Mouse (Mus musculus) midbrain, embryonic 15.5 days (tissue): ENCODE data around the gene Olfr1126. TPM values are rescaled to one million over a fixed set of nuclear protein-coding genes. Genes with fewer than 3 reads are reported as not detected.
"Not testable (repeated sequence)": the region's sequence is repeated elsewhere in the genome, so short reads cannot be mapped to it uniquely, and the experiment has no call there.

ENCODE experiments used
- ATAC-seq: fragments of 200-750 bp; cut with Nextera tagmentation; replicated peaks from 2 replicates; pipeline ENCODE4 v1.8.0; 2017; ENCODE audit warnings: moderate TSS enrichment
- H3K27ac ChIP-seq: fragments of 300-500 bp; sonication (generic); 2 replicates; pipeline ENCODE4 v1.5.1; 2015; ENCODE audit warnings: mild to moderate bottlenecking, inconsistent platforms
- H3K27me3 ChIP-seq: fragments of 300-500 bp; sonication (generic); replicated peaks from 2 replicates; pipeline ENCODE4 v1.6.1; 2015; ENCODE audit warnings: inconsistent platforms
- H3K36me3 ChIP-seq: fragments of 300-500 bp; sonication (generic); replicated peaks from 2 replicates; pipeline ENCODE4 v1.6.1; 2015; ENCODE audit warnings: inconsistent platforms
- H3K4me1 ChIP-seq: fragments of 300-500 bp; sonication (generic); 2 replicates; pipeline ENCODE4 v1.6.1; 2015; ENCODE audit warnings: inconsistent platforms
- H3K4me2 ChIP-seq: fragments of 300-500 bp; sonication (generic); 2 replicates; pipeline ENCODE4 v1.6.1; 2015; ENCODE audit warnings: inconsistent platforms, mild to moderate bottlenecking, moderate library complexity
- H3K4me3 ChIP-seq: fragments of 300-500 bp; sonication (generic); 2 replicates; pipeline ENCODE4 v1.5.1; 2015; ENCODE audit warnings: mild to moderate bottlenecking, inconsistent platforms
- H3K9ac ChIP-seq: fragments of 300-500 bp; sonication (generic); 2 replicates; pipeline ENCODE4 v1.6.1; 2015; ENCODE audit warnings: mild to moderate bottlenecking, inconsistent platforms
- H3K9me3 ChIP-seq: fragments of 300-500 bp; sonication (generic); 2 replicates; pipeline ENCODE4 v1.6.1; 2016; ENCODE audit warnings: inconsistent platforms
- WGBS: fragments of 180-500 bp; shearing (Covaris S2); methylation state at CpG from one replicate; pipeline ENCODE4 v1.1.7; 2015; ENCODE audit warnings: mixed read lengths; 5-methylcytosine and 5-hydroxymethylcytosine counted together
- polyA plus RNA-seq: library from polyadenylated mRNA; unstranded; fragments of >200 nt; fragmentation: Nextera tagmentation; extraction: Ambion mirVana; gene quantifications from 2 replicates; pipeline ENCODE4 v1.2.1, GENCODE M21; 2015

Olfr1126 gene
- not detected in 2 replicates for polyA plus RNA-seq

DNA sequence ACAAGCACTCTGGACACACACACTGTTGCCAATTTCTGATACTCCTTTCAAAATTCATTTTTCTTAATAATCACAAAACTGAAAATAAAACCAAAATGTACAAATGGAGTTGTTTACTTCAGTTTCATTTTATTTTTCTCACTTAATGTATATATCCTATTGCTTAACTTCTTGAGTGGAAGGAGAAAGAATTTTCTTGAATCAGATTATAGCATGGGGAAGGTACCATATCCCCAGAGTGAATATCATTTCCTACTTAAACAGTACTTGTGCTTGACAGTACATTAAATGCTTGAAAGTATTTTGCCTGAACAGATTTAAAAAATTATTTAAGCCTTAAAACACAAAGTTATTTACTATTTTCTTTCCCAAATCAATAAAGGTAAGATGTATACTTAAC is at the start of gene Olfr1126:
Gene Olfr1126, plus strand, starts transcription at position 301 of the 400 bp plus-strand sequence.
- ATAC-seq = no peak
- no peak within 1 kb of the TSS for H3K27ac ChIP-seq
- H3K9ac ChIP-seq = no peak within 1 kb of the TSS

DNA sequence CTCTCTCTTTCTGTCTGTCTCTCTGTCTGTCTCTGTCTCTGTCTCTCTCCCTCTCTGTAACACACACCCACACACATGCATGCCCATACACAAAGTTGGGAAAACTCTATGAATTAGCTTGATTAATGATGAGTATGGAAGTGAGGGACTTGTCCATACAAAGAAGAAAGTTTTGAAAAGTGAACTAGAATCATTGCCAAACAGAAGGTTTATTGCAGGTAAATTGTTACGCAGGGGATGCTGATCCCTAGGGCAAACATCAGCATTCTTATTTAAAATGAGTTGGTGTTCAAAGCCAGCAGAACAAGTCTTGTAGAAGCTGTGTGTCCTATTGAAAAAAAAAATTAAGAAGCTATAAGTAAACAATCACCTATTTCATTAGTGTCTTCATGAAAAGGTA is 37.4 kb upstream of the Olfr1126 start, which contains the start of gene Olfr1123:
Gene Olfr1123, plus strand, starts transcription at position 301 of the 400 bp plus-strand sequence.
- no peaks in the 10 kb centered on the region for H3K4me1 ChIP-seq
- no peak within 1 kb of the TSS for H3K9ac ChIP-seq
- H3K4me3 ChIP-seq = no peak within 1 kb of the TSS
- no peak for ATAC-seq
- no peaks in the 10 kb centered on the region for H3K9me3 ChIP-seq
- H3K36me3 ChIP-seq = no peaks in the 10 kb centered on the region
- no peaks in the 10 kb centered on the region for H3K27me3 ChIP-seq
- H3K27ac ChIP-seq = no peak within 1 kb of the TSS
- 94% methylated on average over 1 of the region's 1 CpGs for WGBS
- no peak within 1 kb of the TSS for H3K4me2 ChIP-seq

More for the DNA sequence above, at the start of gene Olfr1126:
- no peaks in the 10 kb centered on the region for H3K36me3 ChIP-seq
- no peak within 1 kb of the TSS for H3K4me3 ChIP-seq
- no peaks in the 10 kb centered on the region for H3K27me3 ChIP-seq
- H3K4me1 ChIP-seq = no peaks in the 10 kb centered on the region
- no peaks in the 10 kb centered on the region for H3K9me3 ChIP-seq
- no peak within 1 kb of the TSS for H3K4me2 ChIP-seq

DNA sequence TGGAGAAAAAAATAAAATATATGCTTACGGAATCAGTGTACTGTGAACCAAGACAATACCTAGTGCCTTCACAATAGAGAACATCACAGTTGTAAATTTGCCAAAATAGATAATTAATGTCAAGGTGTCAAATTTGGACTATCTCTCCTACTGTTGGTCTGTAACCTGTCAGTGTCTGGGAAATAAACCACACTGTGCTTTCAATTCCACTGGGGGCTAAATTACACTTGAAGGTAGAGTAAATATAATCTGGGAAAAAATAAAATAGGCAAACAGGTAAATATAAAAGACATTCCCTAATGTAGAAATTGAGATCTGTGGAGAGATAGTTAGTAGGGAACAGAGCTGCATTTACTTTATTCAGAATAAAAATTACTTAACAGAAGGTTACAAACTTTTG is 23.8 kb upstream of the Olfr1126 start, which contains the start of gene Olfr1124:
Gene Olfr1124, plus strand, starts transcription at position 301 of the 400 bp plus-strand sequence.
- no peak within 1 kb of the TSS for H3K4me2 ChIP-seq
- no peak for ATAC-seq
- H3K36me3 ChIP-seq = no peaks in the 10 kb centered on the region
- 89% methylated on average over 1 of the region's 1 CpGs for WGBS
- no peaks in the 10 kb centered on the region for H3K9me3 ChIP-seq
- no peak within 1 kb of the TSS for H3K9ac ChIP-seq
- no peak within 1 kb of the TSS for H3K4me3 ChIP-seq
- no peaks in the 10 kb centered on the region for H3K27me3 ChIP-seq
- no peaks in the 10 kb centered on the region for H3K4me1 ChIP-seq
- no peak within 1 kb of the TSS for H3K27ac ChIP-seq

DNA sequence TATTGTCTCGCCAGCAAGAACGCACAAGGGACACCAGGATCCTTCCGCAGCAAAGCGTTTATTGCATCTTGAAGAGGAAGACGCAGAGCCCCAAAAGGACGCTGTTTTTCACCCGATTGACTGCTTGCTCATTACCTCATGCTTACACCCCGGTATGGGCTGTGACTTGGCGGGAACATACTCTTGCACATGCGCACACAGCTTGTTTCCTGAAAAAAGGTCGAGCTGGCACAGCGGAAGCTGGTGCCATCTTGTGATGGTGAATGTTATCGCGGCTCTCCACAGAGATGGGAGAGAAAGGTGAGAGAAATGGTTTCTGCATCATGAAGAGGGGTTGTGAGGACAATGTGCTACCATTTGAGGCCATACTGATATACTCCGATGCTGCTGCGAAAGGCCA is 16.0 kb upstream of the Olfr1126 start:
- Histone ChIP-seq H3K4me1 (no peaks in the 10 kb centered on the region), H3K27ac (no peak overlapping the region), H3K36me3 (no peaks in the 10 kb centered on the region), H3K4me2 (no peak overlapping the region), H3K27me3 (no peaks in the 10 kb centered on the region), H3K9me3 (no peaks in the 10 kb centered on the region), H3K4me3 (no peak overlapping the region), H3K9ac (no peak overlapping the region)
- 91% methylated on average over 16 of the region's 16 CpGs for WGBS
- no peak for ATAC-seq

DNA sequence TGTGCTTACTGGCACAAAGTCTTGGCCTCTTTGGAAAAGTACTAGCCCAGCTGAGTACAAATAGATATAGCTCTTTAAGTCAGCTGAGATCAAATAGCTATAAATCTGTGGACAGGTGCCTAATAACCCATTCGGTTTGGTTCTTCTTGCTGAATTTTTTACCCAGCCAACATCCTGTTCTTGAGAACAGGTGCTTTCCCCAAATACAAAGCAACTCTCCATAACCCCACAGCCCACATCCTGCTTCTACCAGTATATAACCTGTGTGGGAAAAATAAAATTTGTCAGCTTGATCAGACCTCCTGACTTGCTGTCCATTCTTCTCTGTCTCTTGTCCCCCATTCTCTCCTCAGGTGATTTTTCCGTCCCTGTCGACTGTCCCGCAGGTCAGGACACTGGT is 8.0 kb downstream of the Olfr1126 start:
- H3K9ac ChIP-seq = no peak overlapping the region

DNA sequence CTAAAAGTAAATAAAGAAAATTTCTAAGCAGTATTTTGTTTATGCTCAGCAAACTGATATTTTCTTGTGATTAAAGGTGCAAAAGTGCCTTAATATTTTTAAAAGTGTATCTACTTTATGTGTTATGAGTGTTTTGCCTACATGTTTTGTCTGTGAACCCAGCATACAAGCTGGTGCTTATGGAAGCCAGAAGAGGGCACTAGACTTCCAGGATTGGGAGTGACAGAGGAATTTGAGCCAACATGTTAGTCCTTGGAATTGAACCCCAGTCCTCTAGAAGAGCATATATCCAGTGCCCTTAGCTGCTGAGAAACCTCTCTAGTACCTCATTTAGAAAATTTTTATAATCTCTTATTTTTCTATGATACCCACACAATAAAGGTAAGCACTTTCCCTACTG is 26.4 kb downstream of the Olfr1126 start:
- Histone ChIP-seq H3K9me3 (no peaks in the 10 kb centered on the region), H3K27ac (no peak overlapping the region), H3K36me3 (no peaks in the 10 kb centered on the region), H3K4me2 (no peak overlapping the region), H3K27me3 (no peaks in the 10 kb centered on the region), H3K4me1 (no peaks in the 10 kb centered on the region), H3K4me3 (no peak overlapping the region), H3K9ac (no peak overlapping the region)
- ATAC-seq = no peak

More for the DNA sequence above, 8.0 kb downstream of the Olfr1126 start:
- H3K4me1 ChIP-seq = no peaks in the 10 kb centered on the region
- no peaks in the 10 kb centered on the region for H3K36me3 ChIP-seq
- H3K4me3 ChIP-seq = no peak overlapping the region
- no peaks in the 10 kb centered on the region for H3K9me3 ChIP-seq
- H3K4me2 ChIP-seq = no peak overlapping the region
- H3K27me3 ChIP-seq = no peaks in the 10 kb centered on the region
- 87% methylated on average over 4 of the region's 4 CpGs for WGBS
- ATAC-seq = no peak
- no peak overlapping the region for H3K27ac ChIP-seq

DNA sequence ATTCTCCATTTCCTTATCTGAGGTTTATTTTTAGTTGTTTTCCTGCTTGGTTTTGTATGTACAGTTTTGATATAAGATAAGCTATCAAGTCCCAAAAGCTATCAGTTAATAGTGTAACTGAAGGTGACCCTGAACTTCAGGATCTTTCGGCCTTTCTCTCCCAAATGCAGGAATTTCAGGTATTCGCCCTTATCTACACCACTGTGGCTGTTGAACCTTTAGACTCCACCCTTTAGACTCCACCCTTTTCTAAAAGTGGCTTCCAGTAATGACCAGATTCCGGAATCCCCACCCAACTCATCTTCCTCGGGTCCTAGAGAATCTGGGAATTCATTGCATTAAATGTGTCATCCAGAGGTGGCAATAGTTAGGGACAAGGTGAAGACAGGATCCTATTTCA is 27.4 kb downstream of the Olfr1126 start:
- Histone ChIP-seq H3K4me3 (no peak overlapping the region), H3K9me3 (no peaks in the 10 kb centered on the region), H3K27ac (no peak overlapping the region), H3K36me3 (no peaks in the 10 kb centered on the region), H3K4me2 (no peak overlapping the region), H3K4me1 (no peaks in the 10 kb centered on the region), H3K27me3 (no peaks in the 10 kb centered on the region), H3K9ac (no peak overlapping the region)
- ATAC-seq = no peak
- WGBS = 85% methylated on average over 4 of the region's 4 CpGs

DNA sequence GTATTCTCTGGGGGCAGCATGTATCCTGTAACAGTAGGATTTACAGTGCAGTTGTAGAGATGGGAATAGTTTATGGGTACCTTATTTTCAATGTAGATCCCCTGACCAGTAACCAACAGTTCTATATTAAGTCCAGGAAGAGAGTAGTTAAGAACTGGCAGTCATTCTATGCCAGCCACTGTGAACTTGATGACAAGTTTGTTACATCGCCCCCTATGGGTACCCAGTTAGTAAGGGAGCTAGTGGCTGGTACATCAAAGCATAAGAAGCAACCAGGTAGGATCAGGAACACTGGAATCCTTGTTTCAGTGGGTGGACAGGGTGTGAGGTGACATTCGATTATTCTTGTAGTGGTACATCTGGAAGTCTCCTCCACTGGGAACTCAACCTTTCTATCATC is 28.5 kb downstream of the Olfr1126 start:
- Histone ChIP-seq H3K27me3 (no peaks in the 10 kb centered on the region), H3K4me1 (no peaks in the 10 kb centered on the region), H3K4me3 (no peak overlapping the region), H3K9ac (no peak overlapping the region), H3K4me2 (no peak overlapping the region), H3K27ac (no peak overlapping the region), H3K9me3 (no peaks in the 10 kb centered on the region), H3K36me3 (no peaks in the 10 kb centered on the region)
- ATAC-seq = no peak
- 67% methylated on average over 2 of the region's 2 CpGs for WGBS

DNA sequence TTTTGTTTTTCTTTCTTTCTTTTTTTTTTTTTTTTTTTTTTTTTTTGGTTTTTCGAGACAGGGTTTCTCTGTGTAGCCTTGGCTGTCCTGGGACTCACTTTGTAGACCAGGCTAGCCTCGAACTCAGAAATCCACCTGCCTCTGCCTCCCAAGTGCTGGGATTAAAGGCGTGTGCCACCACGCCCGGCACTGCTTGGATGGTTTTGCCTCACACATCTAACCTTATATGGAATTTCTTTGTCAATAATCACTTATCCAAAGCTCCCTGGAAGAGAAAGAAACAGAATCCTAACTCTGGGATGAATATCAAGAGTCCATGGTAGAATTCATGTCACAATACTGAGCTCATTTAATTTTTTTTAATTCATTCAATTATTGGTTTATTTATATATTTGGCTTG is 43.2 kb downstream of the Olfr1126 start, which contains the start of gene Pramel7:
Gene Pramel7, minus strand, starts transcription at position 101 of the 400 bp plus-strand sequence.
- H3K4me1 ChIP-seq, H3K4me2 ChIP-seq, H3K9ac ChIP-seq, H3K9me3 ChIP-seq, ATAC-seq, H3K36me3 ChIP-seq, H3K27me3 ChIP-seq, H3K27ac ChIP-seq, H3K4me3 ChIP-seq: not testable (repeated sequence)
- 81% methylated on average over 4 of the region's 5 CpGs for WGBS

DNA sequence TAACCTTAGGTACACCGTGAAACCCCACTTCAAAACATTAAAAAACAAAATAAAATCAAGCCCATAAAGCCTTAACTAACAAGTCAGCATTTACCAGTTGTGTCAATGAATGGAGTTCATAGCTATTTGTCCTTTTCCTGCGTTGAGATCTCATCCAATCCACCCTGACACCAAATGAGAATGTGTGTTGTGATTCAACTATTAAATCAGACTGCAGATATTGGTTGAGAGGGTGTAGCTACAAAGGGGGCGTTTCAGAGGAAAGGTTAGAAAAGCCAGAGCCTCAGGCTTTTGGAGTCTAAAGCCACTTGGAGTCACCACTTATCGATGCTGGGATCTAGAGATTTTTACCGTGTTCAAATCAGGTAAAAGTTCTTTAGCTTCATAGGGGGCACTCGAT is 52.5 kb downstream of the Olfr1126 start, which contains the start of gene Pramel6:
Gene Pramel6, plus strand, starts transcription at position 301 of the 400 bp plus-strand sequence.
- Histone ChIP-seq H3K4me2 (no peak within 1 kb of the TSS), H3K4me1 (no peaks in the 10 kb centered on the region)

More for the DNA sequence above, 52.5 kb downstream of the Olfr1126 start, which contains the start of gene Pramel6:
- Histone ChIP-seq H3K27ac (no peak within 1 kb of the TSS), H3K36me3 (no peaks in the 10 kb centered on the region), H3K27me3 (no peaks in the 10 kb centered on the region), H3K9me3 (no peaks in the 10 kb centered on the region), H3K9ac (no peak within 1 kb of the TSS), H3K4me3 (no peak within 1 kb of the TSS)
- ATAC-seq = no peak
- 87% methylated on average over 6 of the region's 6 CpGs for WGBS

Other genes starting within 250 kb of the Olfr1126 start
- not detected in 2 replicates for gene Olfr1113, start 245.0 kb upstream of the Olfr1126 start, polyA plus RNA-seq
- not detected in 2 replicates for gene Olfr1115, start 205.9 kb upstream of the Olfr1126 start, polyA plus RNA-seq
- not detected in 2 replicates for gene Olfr1116, start 186.4 kb upstream of the Olfr1126 start, polyA plus RNA-seq
- not detected in 2 replicates for gene Olfr1118, start 146.4 kb upstream of the Olfr1126 start, polyA plus RNA-seq
- not detected in 2 replicates for gene Olfr1120, start 99.1 kb upstream of the Olfr1126 start, polyA plus RNA-seq
- gene Olfr1121, start 84.1 kb upstream of the Olfr1126 start, polyA plus RNA-seq = not detected in 2 replicates
- gene Olfr1122, start 68.1 kb upstream of the Olfr1126 start, polyA plus RNA-seq = not detected in 2 replicates
- gene Olfr1123, start 37.3 kb upstream of the Olfr1126 start, polyA plus RNA-seq = not detected in 2 replicates
- gene Olfr1124, start 23.7 kb upstream of the Olfr1126 start, polyA plus RNA-seq = not detected in 2 replicates
- gene Pramel7, start 43.1 kb downstream of the Olfr1126 start, polyA plus RNA-seq = not detected in 2 replicates
- gene Pramel6, start 52.6 kb downstream of the Olfr1126 start, polyA plus RNA-seq = not detected in 2 replicates
- gene Olfr153, start 77.8 kb downstream of the Olfr1126 start, polyA plus RNA-seq = not detected in 2 replicates
- gene Olfr1128, start 91.6 kb downstream of the Olfr1126 start, polyA plus RNA-seq = not detected in 2 replicates
- not detected in 2 replicates for gene Olfr1129, start 119.9 kb downstream of the Olfr1126 start, polyA plus RNA-seq
- not detected in 2 replicates for gene Olfr1130, start 152.2 kb downstream of the Olfr1126 start, polyA plus RNA-seq
- gene Olfr1131, start 173.1 kb downstream of the Olfr1126 start, polyA plus RNA-seq = not detected in 2 replicates
- gene Olfr1132, start 183.6 kb downstream of the Olfr1126 start, polyA plus RNA-seq = not detected in 2 replicates
- not detected in 2 replicates for gene Olfr1133, start 193.4 kb downstream of the Olfr1126 start, polyA plus RNA-seq
- not detected in 2 replicates for gene Olfr1134, start 204.5 kb downstream of the Olfr1126 start, polyA plus RNA-seq
- gene Olfr1135, start 219.7 kb downstream of the Olfr1126 start, polyA plus RNA-seq = not detected in 2 replicates
- gene Olfr1136, start 240.0 kb downstream of the Olfr1126 start, polyA plus RNA-seq = not detected in 2 replicates